Comparison of ENCODE assay signal across 26 mouse cellular contexts in genomic region chr1:63266716-63267115, GRCm38 (mm10). TPM values are rescaled to one million over a fixed set of nuclear protein-coding genes. Genes with fewer than 3 reads are reported as not detected.
A peak's percentile ranks its signal among the peaks of the same experiment; 100 is the strongest.
DNase-seq lines count a peak whose midpoint lies in the region; ATAC-seq and TF ChIP-seq lines count a peak whose summit lies in the region.
"Had no signal": no experiment of that assay in that cellular context is flagged by ENCODE, and none has a peak within 500 bp of the region (broad histone marks: within the 10 kb centered on the region; RNA-seq: fewer than 3 reads in every experiment).

No protein-coding gene starts in this region.

- no peak overlapping the region for H3K9ac ChIP-seq in hindbrain, postnatal 0 days (replicated peaks; ENCODE audit: low read length)
- no peak overlapping the region for H3K9ac ChIP-seq in midbrain, embryonic 11.5 days (ENCODE audit: low read length)
- H3K9ac ChIP-seq in midbrain, embryonic 13.5 days (replicated peaks) = no peak overlapping the region
- no peak overlapping the region for H3K9ac ChIP-seq in forebrain, embryonic 13.5 days
- H3K9ac ChIP-seq: embryonic facial prominence, embryonic 12.5 days; forebrain, embryonic 12.5 days; forebrain, postnatal 0 days; heart, embryonic 15.5 days; intestine, embryonic 15.5 days had no signal

- no peak for TF ChIP-seq CTCF in hindbrain, postnatal 0 days (IDR thresholded peaks at IDR 0.05; ENCODE audit: low read depth)

- no peak for ATAC-seq in hindbrain, postnatal 0 days
- ATAC-seq in midbrain, embryonic 11.5 days (ENCODE audit: low FRiP score) = no peak
- no peak for ATAC-seq in midbrain, embryonic 13.5 days
- no peak for ATAC-seq in forebrain, embryonic 13.5 days
- ATAC-seq: activated CD4-positive, CD25-positive, alpha-beta regulatory T cell, adult 4 months; forebrain, postnatal 0 days; hindbrain, embryonic 16.5 days; intestine, embryonic 15.5 days; Patski had no signal

- H3K36me3 ChIP-seq in hindbrain, postnatal 0 days (ENCODE audit: insufficient read depth, low read length) = no peaks in the 10 kb centered on the region
- no peaks in the 10 kb centered on the region for H3K36me3 ChIP-seq in hindbrain, embryonic 10.5 days
- no peaks in the 10 kb centered on the region for H3K36me3 ChIP-seq in midbrain, embryonic 11.5 days (ENCODE audit: control insufficient read depth, insufficient read depth, low read length)
- H3K36me3 ChIP-seq in midbrain, embryonic 13.5 days = no peaks in the 10 kb centered on the region
- no peaks in the 10 kb centered on the region for H3K36me3 ChIP-seq in forebrain, embryonic 13.5 days (ENCODE audit: poor library complexity, severe bottlenecking)
- H3K36me3 ChIP-seq: embryonic facial prominence, embryonic 12.5 days; forebrain, embryonic 12.5 days; heart, embryonic 15.5 days; intestine, embryonic 15.5 days had no signal

- peaks cover 41% of the 10 kb centered on the region for H3K27me3 ChIP-seq in hindbrain, postnatal 0 days (ENCODE audit: insufficient read depth, low read length)
- peaks cover 100% of the 10 kb centered on the region for H3K27me3 ChIP-seq in hindbrain, embryonic 10.5 days (ENCODE audit: insufficient read depth, poor library complexity, severe bottlenecking)
- H3K27me3 ChIP-seq in midbrain, embryonic 11.5 days (ENCODE audit: control insufficient read depth, insufficient read depth, low read length) = peaks cover 72% of the 10 kb centered on the region
- peaks cover 85% of the 10 kb centered on the region for H3K27me3 ChIP-seq in midbrain, embryonic 13.5 days
- peaks cover 88% of the 10 kb centered on the region for H3K27me3 ChIP-seq in forebrain, embryonic 13.5 days
- H3K27me3 ChIP-seq: CH12.LX had no signal

- H3K9me3 ChIP-seq in hindbrain, postnatal 0 days (ENCODE audit: low read length) = no peaks in the 10 kb centered on the region
- no peaks in the 10 kb centered on the region for H3K9me3 ChIP-seq in hindbrain, embryonic 10.5 days
- H3K9me3 ChIP-seq in midbrain, embryonic 11.5 days (ENCODE audit: control insufficient read depth, low read length) = no peaks in the 10 kb centered on the region
- H3K9me3 ChIP-seq in midbrain, embryonic 13.5 days = no peaks in the 10 kb centered on the region
- H3K9me3 ChIP-seq in forebrain, embryonic 13.5 days (replicated peaks) = no peaks in the 10 kb centered on the region
- H3K9me3 ChIP-seq: embryonic facial prominence, embryonic 12.5 days; forebrain, embryonic 12.5 days; heart, embryonic 15.5 days; intestine, embryonic 15.5 days had no signal

- H3K4me3 ChIP-seq in hindbrain, postnatal 0 days (ENCODE audit: low read length) = no peak overlapping the region
- H3K4me3 ChIP-seq in hindbrain, embryonic 10.5 days = no peak overlapping the region
- H3K4me3 ChIP-seq in midbrain, embryonic 11.5 days (ENCODE audit: low read depth, low read length) = no peak overlapping the region
- no peak overlapping the region for H3K4me3 ChIP-seq in midbrain, embryonic 13.5 days (replicated peaks)
- H3K4me3 ChIP-seq in forebrain, embryonic 13.5 days = no peak overlapping the region
- H3K4me3 ChIP-seq: embryonic facial prominence, embryonic 12.5 days; forebrain, embryonic 12.5 days; heart, adult 2 months; heart, embryonic 15.5 days; intestine, embryonic 15.5 days had no signal

- H3K4me1 ChIP-seq in hindbrain, postnatal 0 days (ENCODE audit: insufficient read depth, low read length) = no peaks in the 10 kb centered on the region
- no peaks in the 10 kb centered on the region; the same call in 1 of the 2 replicates for H3K4me1 ChIP-seq in hindbrain, embryonic 10.5 days (replicated peaks)
- no peaks in the 10 kb centered on the region for H3K4me1 ChIP-seq in midbrain, embryonic 11.5 days (ENCODE audit: control insufficient read depth, insufficient read depth, low read length)
- H3K4me1 ChIP-seq in midbrain, embryonic 13.5 days (replicated peaks) = 0 out of 2 replicates have a peak, but pooled peaks cover 4% of the 10 kb centered on the region
- no peaks in the 10 kb centered on the region for H3K4me1 ChIP-seq in forebrain, embryonic 13.5 days
- H3K4me1 ChIP-seq: embryonic facial prominence, embryonic 12.5 days; forebrain, embryonic 12.5 days; heart, embryonic 15.5 days; intestine, embryonic 15.5 days had no signal

- no peak overlapping the region for H3K4me2 ChIP-seq in hindbrain, postnatal 0 days (ENCODE audit: low read depth, low read length)
- H3K4me2 ChIP-seq in midbrain, embryonic 11.5 days = no peak overlapping the region
- H3K4me2 ChIP-seq in midbrain, embryonic 13.5 days (replicated peaks) = no peak overlapping the region
- H3K4me2 ChIP-seq in forebrain, embryonic 13.5 days = no peak overlapping the region
- H3K4me2 ChIP-seq: embryonic facial prominence, embryonic 12.5 days; forebrain, embryonic 12.5 days; heart, embryonic 11.5 days; heart, embryonic 15.5 days; intestine, embryonic 15.5 days had no signal

- peak; percentile 2 for DNase-seq in hindbrain, postnatal 0 days (ENCODE audit: low spot score)
- no peak for DNase-seq in hindbrain, embryonic 10.5 days (ENCODE audit: low spot score)
- DNase-seq in midbrain, embryonic 11.5 days (ENCODE audit: low spot score, missing footprints) = peak; percentile 87
- DNase-seq in embryo, embryonic 11 days = peak; percentile 28
- peak; percentile 14 for DNase-seq in retina, embryonic 14.5 days (ENCODE audit: low spot score)
- DNase-seq: adrenal gland, adult 2 months; adrenal gland, postnatal 25 days; cerebellum, adult 11 months; cerebellum, adult 8-10 months; forebrain, postnatal 0 days; gastrocnemius, postnatal 14 days; heart, adult 2 months; heart, postnatal 14 days had no signal

- WGBS in hindbrain, postnatal 0 days = 42% methylated on average over 15 of the region's 15 CpGs
- 41% methylated on average over 15 of the region's 15 CpGs for WGBS in hindbrain, embryonic 10.5 days
- WGBS in midbrain, embryonic 11.5 days = 48% methylated on average over 15 of the region's 15 CpGs
- 37% methylated on average over 15 of the region's 15 CpGs for WGBS in midbrain, embryonic 13.5 days
- 37% methylated on average over 15 of the region's 15 CpGs for WGBS in forebrain, embryonic 13.5 days

- no peak overlapping the region for H3K27ac ChIP-seq in hindbrain, postnatal 0 days
- H3K27ac ChIP-seq in hindbrain, embryonic 10.5 days = no peak overlapping the region
- no peak overlapping the region for H3K27ac ChIP-seq in midbrain, embryonic 11.5 days (ENCODE audit: low read depth, low read length)
- H3K27ac ChIP-seq in midbrain, embryonic 13.5 days = no peak overlapping the region
- no peak overlapping the region for H3K27ac ChIP-seq in forebrain, embryonic 13.5 days
- H3K27ac ChIP-seq: embryonic facial prominence, embryonic 12.5 days; forebrain, embryonic 12.5 days; heart, adult 2 months; heart, embryonic 15.5 days; intestine, embryonic 15.5 days had no signal

RNA-seq across cellular contexts. Expression of gene Zdbf2, which starts 6.3 kb away (rescaled TPM):
- total RNA-seq in hindbrain, postnatal 0 days (2014; rRNA removed) = 17.4 and 30.5 TPM in 2 replicates
- 36.4 and 38.2 TPM in 2 replicates for polyA plus RNA-seq in hindbrain, postnatal 0 days (2015; fragmentation: Nextera tagmentation; extraction: Ambion mirVana)
- 16.4 and 18.3 TPM in 2 replicates for polyA plus RNA-seq in hindbrain, embryonic 10.5 days (2016; fragmentation: Nextera tagmentation; extraction: Ambion mirVana)
- polyA plus RNA-seq in midbrain, embryonic 11.5 days (2014; fragmentation: Nextera tagmentation; extraction: Ambion mirVana) = 16.5 and 17.5 TPM in 2 replicates
- polyA plus RNA-seq in midbrain, embryonic 13.5 days (2015; fragmentation: Nextera tagmentation; extraction: Ambion mirVana) = 47.9 and 49.6 TPM in 2 replicates
- polyA plus RNA-seq in forebrain, embryonic 13.5 days (2015; fragmentation: Nextera tagmentation; extraction: Ambion mirVana) = 41.7 and 43.7 TPM in 2 replicates
- total RNA-seq: CH12.LX; common myeloid progenitor, adult 5-6 weeks had no signal
- polyA plus RNA-seq: activated CD4-positive, CD25-positive, alpha-beta regulatory T cell, adult 4 months; Patski had no signal

RNA-seq across cellular contexts. Expression of gene Gpr1, which starts 52.4 kb away (rescaled TPM):
- total RNA-seq in hindbrain, postnatal 0 days (2014; rRNA removed) = 1.2 TPM in 1 of 2 replicates, not detected in the other
- 0.34 and 0.48 TPM in 2 replicates for polyA plus RNA-seq in hindbrain, postnatal 0 days (2015; fragmentation: Nextera tagmentation; extraction: Ambion mirVana)
- 0.19 and 0.26 TPM in 2 replicates for polyA plus RNA-seq in hindbrain, embryonic 10.5 days (2016; fragmentation: Nextera tagmentation; extraction: Ambion mirVana)
- 0.08 and 0.22 TPM in 2 replicates for polyA plus RNA-seq in midbrain, embryonic 11.5 days (2014; fragmentation: Nextera tagmentation; extraction: Ambion mirVana)
- polyA plus RNA-seq in midbrain, embryonic 13.5 days (2015; fragmentation: Nextera tagmentation; extraction: Ambion mirVana) = 0.43 and 0.70 TPM in 2 replicates
- polyA plus RNA-seq in forebrain, embryonic 13.5 days (2015; fragmentation: Nextera tagmentation; extraction: Ambion mirVana) = 0.14 and 0.48 TPM in 2 replicates
- total RNA-seq: adrenal gland, postnatal 25 days; CH12.LX; common myeloid progenitor, adult 5-6 weeks; hematopoietic stem cell, adult 5-6 weeks had no signal
- polyA plus RNA-seq: heart, embryonic 11.5 days; Patski had no signal
